Mouse (Mus musculus): ENCODE measurements around the gene Izumo2.

Izumo2 gene

DNA sequence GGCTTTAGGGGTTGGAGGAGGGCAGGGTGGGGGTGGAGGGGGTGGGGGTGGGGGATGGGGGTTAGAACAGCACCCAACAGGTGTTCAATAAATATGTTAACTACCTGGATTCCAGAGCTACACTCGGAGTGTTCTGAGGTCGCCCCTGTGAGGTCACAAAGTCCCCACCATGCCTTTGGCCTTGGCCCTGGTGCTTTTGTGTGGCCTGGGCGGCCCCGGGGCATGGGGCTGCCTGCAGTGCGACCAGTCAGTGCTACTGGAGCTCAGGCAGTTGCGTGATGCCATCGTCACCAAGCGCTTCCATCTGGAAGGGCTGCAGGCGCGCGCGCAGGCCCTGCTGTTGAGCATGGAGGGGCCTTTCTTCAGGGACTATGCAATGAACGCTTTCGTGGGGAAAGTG, at the start of gene Izumo2:
Izumo2 (plus strand) TSS at position 169 of the 400 bp plus-strand sequence.
- no peak for DNase-seq (ENCODE audit: low read depth)

DNA sequence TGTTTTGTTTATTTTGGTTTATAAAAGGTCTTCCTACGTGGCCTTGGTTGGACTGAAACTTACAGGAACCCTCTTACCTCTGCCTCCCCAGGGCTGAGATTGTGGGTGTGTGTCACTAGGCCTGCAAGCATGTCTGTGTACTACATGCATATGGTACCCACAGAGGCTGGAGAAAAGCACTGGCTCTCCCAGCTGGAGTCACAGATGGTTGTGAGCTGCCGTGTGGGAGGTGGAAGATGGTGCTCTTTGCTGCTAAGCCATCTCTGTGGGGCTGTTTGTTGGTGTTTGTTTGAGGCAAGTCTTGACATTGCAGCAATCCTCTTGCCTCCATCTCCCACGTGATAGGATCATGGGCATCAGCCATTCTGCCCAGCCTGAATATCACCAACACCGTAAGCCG, 47.3 kb upstream of the Izumo2 start:
- DNase-seq (ENCODE audit: low read depth) = no peak

DNA sequence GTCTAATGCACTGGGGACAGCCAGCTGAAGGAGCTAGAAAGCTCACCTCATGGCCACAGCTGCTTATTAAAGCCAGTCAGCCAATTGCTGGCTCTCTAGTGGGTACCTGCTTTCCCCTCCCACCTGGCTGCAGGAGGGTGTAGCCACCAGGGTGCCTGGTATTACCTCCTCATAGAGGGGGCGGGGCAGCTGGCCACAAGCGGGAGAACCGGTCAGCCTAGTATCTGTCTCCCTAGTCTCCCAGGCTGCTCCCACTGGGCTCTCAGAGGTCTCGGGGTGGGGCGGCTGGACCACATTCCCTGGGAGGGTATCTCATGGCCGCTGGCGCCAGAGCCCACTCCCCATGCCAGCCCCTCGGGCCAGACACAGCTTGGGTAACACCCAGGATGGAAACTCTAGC, 46.4 kb upstream of the Izumo2 start:
- no peak for DNase-seq (ENCODE audit: low read depth)

DNA sequence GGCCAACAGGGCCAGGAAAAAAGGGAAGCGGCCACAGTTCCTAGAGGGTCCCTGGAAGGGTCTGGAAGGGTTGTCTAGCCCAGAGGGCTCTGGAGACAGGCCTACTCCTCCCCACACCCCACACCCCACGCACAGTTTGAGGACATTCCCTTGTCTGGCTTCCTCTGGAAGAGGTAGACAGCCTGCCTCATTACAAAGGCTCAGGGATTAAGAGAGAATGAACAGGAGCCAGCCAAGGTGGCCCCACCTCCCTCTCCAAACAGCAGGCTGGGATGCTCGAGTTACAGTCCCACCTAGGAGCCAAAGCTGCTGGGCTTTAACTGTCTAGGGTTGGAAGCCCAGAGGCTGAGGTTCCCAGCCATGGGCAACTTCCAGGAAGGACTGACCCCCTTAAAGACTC, 46.0 kb upstream of the Izumo2 start:
- no peak for DNase-seq (ENCODE audit: low read depth)

DNA sequence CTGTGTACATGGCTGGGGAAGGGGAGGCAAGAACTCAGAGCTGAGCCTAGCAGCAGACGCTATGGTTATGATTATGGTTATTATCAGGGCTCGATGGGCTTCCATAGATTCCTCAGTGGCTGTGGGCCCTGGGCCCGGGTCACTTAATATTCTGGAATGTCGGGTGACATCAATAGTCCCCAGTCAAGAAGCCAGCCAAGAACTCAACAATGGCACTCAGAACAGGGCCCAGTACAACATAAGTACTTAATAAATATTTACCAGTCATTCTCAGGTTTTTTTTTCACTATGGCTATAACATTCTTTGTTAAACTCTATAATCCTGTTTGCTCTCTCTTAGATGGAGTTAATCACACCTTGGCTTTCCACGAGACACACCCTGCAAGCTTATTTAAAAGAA, 45.0 kb upstream of the Izumo2 start:
- DNase-seq (ENCODE audit: low read depth) = no peak

DNA sequence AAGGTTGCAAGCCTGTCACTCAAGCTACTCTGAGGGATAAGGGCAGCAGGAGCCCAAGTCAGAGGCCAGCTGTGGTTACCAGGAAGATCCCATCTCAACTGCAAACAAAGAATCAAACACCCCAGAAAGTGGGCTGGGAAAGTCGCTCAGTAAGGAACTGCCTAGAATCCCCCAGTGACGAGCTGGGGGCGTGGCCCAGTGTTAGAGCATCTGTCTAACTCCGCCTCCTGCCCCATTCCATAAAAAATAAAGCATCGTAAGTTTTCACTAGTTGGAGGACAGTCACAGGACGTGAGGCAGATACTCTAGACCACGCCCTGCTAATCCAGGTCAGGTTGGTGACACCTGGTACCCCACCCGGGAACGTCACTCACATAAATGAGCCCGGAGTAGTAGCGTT, 43.8 kb upstream of the Izumo2 start:
- DNase-seq (ENCODE audit: low read depth) = no peak

DNA sequence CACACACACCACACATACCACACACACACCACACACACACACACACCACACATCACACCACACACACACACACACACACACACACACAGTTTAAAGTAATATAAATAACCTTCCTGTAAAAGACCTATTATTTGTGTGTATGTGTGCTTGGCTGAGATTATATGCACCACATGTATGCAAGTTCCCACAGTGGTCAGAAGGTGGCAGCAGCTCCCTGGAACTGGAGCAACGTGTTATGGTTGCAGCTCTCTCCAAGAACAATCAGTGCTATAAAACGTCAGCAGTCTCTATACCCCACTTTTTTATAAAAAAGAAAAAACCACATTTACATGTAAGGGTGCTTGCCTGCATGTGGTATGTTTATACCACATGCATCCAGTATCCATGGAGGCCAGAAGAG, 42.1 kb upstream of the Izumo2 start:
- DNase-seq (ENCODE audit: low read depth) = no peak

DNA sequence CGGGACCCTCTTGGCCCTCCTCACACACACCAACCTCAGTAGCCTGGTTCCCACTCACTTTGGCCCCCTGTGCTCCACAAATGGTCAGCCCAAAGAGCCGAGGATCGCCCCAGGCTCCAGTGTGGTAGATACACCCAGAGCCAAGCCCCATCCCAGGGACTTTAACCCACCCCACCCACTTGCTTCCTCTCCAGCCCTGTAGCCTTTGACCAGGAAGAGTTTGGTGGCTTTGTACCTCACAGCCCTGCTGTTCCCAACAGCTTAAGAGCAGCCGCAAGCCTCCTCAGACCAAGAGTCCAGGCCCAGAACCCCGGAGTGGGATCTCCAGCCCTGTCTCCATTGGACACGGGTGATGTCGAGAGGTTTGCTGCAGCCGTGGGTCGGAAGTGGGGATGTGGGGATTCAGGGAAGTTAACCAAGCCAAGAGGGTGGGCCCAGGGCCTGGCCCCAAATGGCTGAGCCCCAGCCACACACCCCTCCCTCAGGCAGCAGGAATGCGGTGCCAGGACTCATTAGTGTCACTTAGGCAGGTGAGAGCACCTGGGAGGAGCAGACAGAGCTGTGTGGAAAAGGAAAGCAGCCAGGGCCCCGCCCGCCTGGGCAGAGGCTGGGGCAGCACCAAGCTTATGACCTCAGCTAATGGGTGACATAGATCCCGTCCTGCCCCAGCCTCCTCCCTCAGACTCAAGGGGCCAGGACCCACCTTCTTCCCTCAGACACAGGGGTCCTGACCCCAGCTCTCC, 40.4 kb upstream of the Izumo2 start:
- no peak for DNase-seq (ENCODE audit: low read depth)

DNA sequence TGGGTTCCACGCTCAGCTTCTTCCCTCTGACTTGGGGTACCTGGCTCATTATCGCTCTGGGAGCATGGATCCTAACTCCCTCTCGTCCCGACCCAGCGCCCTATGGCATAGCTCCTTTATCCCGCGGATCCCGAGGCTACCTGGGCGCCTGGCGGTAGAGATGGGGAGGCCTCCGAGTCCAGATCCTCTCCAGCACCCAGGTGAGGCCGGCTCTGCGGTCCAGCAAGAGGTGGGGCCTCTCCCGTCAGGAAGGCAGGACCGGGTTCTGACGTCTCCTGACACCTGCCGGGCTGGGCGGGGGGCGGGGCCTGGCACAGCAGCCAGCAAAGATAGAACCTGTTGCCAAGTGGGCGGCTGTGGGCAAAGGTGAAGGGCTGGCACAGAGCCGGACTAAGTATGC, 39.4 kb upstream of the Izumo2 start:
- no peak for DNase-seq (ENCODE audit: low read depth)

DNA sequence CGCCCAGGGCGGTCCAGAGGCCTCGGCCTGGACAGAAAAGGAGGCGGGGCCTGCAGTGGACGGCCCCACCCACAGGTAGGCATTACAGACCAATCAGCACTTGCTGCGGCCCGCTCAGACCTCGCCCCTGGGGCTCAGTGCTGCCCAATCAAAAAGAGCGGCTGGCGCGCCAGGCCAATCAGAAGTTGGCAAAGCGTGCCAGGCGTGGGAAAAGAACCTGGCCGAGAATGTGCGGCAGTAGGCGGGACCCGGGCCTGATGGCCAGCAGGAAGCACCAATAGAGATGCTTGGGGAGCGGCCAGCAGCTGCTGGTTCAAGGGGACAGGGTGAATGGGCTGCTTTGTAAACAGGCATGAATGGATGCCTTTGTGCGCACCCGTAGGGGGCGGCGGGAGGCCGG, 37.7 kb upstream of the Izumo2 start, which contains the start of gene Myh14:
Myh14 (minus strand) TSS at position 41 of the 400 bp plus-strand sequence.
- peak; percentile 26 for DNase-seq (ENCODE audit: low read depth)

DNA sequence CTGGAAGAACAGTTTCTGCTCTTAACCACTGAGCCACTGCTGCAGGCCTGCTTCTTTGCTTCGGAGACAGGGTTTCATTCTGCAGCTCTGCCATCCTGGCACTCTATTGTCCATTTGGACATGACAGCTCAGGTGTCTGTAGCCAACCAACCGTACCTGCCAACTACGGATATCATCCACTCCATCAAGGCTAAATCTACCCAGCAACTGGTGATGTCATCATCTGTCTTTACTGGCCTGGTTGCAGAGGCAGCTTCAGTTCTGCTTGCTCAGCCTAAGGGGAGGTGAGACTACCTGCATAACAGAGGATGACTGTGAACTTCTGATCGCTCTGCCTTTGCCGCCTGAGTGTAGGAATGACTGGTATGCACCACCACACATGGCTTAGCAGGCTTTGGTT, 36.3 kb upstream of the Izumo2 start:
- peak; percentile 18 for DNase-seq (ENCODE audit: low read depth)

DNA sequence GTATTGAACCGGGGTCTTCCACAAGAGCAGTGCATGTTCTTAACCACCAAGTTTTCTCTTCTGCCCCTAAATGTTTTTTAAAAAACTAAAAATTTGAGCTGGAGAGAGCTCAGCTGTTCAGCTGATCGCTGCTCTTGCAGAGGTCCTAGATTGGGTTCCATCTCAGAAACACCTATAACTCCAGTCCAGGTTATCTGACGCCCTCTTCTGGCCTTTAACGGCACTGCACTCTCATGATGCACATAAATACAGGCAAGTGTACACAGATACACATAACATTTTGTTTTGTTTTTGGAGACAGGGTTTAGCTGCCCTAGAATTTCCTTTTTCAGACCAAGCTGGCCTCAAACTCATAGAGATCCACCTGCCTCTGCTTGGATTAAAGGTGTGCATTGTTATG, 34.0 kb upstream of the Izumo2 start:
- no peak for DNase-seq (ENCODE audit: low read depth)

DNA sequence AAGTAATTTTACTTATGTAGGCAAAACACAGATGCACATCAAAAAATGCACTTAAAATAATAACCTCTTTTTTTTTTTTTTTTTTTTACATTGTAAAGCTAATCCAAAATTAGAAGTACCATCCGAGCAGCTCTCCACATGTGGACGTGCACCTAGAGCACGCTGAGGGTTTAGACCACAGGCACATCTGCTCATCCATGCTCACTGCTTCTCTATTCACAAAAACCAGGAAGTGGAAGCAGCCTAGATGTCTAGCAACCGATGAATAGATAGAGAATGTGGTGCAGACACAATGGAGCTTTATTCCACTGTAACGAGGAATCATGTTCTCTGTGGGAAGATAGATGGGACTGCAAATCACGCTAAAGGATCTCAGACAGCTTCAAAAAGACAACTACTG, 33.4 kb upstream of the Izumo2 start:
- DNase-seq (ENCODE audit: low read depth) = no peak

DNA sequence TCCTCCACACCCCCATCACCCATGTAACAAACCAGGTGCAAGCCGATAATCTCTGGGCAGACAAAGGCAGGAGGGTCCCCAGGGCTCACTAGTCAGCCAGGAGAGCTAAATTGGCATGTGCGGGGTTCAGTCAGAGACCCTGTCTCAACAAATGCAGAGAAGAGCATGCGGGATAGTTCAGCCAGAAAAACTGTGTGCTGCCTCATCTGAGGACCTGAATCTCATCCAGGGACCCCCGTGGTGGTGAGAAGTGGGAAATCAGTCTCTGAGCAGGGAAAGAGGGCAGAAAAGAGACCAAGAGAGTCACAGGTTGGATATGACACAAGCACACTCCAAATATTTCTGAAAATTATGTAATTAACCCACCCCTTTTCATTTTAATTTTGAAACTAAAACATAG, 32.4 kb upstream of the Izumo2 start:
- DNase-seq (ENCODE audit: low read depth) = no peak

DNA sequence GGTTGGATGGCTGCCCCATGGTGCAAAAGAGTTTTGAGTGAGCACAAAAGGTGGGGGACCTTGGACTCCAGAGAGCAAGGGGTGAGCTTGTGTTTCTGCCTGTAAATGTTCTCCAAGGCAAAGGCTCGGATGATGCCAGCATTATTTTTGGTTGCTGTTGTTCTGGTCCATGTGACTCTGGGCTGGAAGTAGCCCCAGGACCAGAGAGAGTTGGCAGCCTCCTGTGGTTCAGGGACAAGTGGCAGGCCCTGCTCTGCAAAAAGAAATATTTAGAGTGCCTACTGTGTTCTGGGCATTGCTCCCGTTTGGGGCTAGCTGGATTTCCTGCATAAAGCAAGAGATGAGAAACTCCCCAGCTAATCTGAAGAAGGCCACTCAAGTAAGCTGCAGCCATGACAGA, 31.9 kb upstream of the Izumo2 start:
- DNase-seq (ENCODE audit: low read depth) = no peak

DNA sequence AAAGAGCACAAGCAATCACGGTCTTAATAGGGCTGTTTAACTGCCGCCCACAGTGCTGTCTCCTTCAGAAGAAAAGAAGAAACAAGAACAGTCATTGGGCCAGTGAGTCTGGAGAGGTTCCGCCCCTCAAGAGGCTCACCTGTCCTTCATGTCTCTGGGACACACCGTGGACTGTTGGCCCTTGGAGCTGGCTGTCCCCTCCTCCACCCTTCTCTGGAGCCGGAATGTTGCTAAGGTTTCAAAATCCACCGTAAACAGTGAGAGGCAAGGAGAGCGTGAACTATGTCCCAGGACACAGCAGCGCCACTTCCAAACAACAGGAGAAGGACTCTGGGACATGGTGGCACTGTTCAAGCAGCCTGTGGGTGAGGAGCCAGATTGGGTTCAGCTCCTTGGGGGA, 24.9 kb upstream of the Izumo2 start:
- no peak for DNase-seq (ENCODE audit: low read depth)

DNA sequence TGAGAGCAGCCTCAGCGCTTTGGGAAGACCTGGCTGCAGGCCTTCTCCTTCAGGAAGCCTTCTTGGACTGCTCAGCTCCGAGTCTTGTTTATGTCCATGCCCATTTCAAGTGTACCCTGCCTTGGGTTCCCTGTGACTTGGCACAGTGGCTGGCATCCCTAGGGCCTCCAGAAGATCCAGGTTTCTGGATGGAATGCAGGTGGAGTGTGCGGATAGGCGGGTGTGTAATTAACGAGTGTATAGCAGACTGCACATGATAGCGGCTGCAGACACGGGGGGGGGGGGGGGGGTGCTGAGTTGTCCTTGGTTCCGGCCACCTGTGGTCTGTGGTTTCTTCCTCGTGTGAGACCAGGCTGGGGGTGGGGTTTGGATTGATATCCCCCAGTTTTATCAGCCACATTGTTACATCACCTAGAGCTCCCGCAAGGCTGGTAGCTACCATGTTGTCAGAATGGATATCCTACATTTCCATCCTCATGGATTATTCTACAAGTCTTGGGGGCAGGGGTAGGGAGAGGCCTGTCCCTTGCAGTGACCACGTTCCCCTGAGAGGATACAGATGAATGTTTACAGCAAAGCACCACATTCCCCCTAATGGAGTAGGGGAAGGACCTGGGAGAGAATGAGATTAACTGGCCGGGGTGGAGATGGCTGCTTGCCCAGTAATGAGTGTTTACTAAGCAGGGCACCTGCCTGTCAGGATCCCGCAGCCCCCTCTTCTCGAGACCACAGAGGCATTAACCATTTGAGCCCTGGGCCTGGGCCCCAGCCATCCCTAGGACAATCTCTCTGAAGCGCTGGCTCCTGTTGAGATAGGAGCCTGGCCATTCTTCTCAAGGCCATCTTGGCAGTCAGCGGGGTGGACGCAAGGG, 22.8 kb upstream of the Izumo2 start:
- DNase-seq (ENCODE audit: low read depth) = no peak

DNA sequence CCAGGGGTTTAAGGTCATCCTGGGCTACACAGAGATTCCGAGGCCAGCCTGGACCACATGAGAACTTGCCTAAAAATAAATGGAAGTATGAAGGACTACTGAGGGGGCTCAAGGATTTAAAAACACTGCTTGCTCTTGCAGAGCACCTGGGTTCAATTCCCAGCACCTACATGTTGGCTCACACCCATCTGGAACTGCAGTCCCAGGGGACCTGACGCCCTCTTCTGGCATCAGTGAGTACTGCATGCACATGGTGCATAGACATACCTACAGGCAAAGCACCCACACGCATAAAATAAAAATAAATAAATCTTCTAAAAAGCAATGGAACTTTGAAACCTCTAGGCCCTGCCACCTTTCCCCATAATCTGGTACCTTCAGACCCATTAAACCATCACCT, 19.7 kb upstream of the Izumo2 start:
- no peak for DNase-seq (ENCODE audit: low read depth)

DNA sequence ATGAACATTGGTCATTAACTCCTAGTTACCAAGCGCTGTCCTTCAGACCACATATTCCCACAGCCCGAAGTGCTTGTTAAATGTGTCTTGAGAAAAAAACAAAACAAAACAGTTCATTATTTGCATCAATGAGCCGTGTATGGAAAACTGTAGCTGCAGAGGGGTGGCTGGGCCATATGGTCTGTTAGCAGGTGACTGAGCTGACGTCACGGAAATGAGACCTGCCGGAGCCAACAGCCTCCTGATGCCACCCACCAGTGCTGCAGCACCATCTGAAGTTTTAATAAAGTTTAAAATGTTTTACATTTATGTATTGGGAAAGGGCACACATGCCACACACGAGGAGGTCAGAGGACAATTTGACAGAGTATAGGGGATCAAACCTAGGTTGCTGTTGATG, 19.2 kb upstream of the Izumo2 start:
- DNase-seq (ENCODE audit: low read depth) = no peak

DNA sequence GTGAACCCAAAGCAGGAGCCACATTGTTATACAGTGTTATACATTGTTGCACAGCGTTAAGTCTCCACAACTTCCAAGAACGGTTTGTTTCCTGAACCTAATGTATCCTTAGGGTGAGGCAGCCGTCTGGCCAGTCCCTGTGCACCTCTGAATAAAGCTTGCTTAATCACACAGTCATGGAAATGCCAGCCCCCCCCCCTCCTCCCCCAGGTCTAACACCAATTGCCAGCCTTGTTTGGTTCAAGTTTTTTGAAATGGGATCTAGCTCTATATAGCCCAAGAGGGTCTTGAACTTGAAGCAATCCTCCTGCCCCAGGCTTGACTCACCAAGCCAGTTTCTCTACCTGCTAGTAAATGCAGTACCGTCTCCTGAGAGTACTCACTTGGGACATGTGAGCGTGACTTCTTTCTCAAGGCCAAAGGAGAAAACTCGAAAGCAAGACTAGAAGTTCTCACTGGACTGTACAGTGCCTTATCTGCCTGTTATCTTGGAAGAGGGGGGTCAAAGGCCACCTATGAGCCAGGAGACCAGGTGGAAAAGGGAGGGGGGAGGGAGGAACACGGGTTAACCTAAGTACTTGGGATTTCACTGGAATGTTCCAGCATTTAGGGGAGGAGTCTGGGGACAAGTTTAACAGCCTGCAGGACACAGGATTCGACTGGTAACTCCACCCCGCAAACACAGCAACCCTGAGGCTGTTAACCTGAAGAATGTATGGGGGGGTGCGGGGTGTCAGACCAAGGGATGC, 14.9 kb upstream of the Izumo2 start:
- DNase-seq (ENCODE audit: low read depth) = no peak

DNA sequence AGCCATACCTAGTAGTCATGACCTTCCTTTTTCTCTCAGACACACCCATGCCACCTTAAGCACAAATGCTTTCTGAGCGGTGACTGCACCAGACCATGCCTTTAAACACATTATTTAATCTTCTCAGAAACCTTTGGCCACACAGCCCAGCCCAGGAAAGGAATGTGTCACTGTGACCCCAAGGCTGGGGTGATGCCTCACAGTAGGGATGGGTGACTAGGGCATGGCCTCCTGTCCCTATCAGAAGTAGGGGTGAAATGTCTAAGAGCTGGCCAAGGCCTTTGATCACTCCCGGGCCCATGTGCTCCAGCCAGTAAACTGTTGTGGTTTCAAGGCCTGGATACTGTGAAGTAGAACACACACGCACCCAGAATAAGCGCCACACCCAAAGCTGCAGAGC, 13.3 kb upstream of the Izumo2 start:
- DNase-seq (ENCODE audit: low read depth) = no peak

DNA sequence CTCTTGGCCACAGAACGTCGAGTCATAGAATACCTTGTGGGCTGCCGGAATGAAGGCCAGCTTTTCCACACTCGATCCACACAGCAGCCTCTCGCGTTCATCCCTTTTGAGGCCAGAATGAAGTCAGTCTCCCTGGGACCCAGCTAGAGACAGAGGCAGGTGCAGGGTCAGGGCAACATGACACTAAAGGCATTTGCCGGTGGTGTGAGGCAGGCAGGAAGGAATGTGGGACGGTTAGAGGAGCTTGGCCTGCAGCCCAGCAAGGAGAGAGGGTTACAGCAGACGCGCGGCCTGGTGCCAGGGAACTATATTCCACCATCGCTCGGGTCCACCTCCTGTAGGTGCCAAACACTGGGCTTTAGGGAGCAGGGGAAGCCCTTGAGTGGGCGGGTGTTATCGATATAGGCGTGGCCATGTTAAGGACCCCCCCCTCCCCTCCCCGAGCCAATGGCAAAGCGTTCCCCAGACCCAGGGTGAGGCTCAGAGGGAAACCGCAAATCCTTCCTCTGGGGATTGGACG, 11.3 kb upstream of the Izumo2 start:
- DNase-seq (ENCODE audit: low read depth) = no peak

DNA sequence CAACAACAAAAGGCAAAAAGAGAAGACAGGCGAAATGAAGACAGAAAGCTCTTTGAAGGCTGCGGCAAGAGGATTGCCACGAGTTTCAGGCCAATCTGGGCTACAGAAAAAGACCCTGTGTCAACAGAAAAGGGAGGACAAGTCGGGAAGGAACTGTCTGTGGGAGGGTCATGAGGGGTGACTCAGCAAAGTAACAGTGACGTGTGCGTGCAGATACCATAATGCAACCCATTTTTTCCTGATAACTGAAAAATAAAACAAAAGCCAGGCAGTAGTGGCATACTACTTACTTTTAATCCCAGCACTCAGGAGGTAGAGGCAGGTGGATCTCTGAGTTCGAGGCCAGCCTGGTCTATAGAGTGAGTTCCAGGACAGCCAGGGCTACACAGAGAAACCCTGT, 10.6 kb upstream of the Izumo2 start:
- DNase-seq (ENCODE audit: low read depth) = no peak
